Mouse (Mus musculus): ENCODE measurements around the gene Arhgap21. TPM values are rescaled to one million over a fixed set of nuclear protein-coding genes. Genes with fewer than 3 reads are reported as not detected.

The Arhgap21 gene
- 47.7 and 53.4 TPM in 2 replicates for polyA plus RNA-seq (2014; fragmentation: Nextera tagmentation; extraction: Ambion mirVana)

- Histone ChIP-seq H3K36me3 (ENCODE audit: control insufficient read depth, insufficient read depth, low read length) (no peaks in the 10 kb centered on the region), H3K9me3 (ENCODE audit: control insufficient read depth, low read length) (no peaks in the 10 kb centered on the region), H3K9ac (replicated peaks; ENCODE audit: low read depth, low read length) (peak within 1 kb of the TSS; percentile 99), H3K27me3 (ENCODE audit: control insufficient read depth, insufficient read depth, low read length) (no peaks in the 10 kb centered on the region), H3K4me1 (ENCODE audit: control insufficient read depth, insufficient read depth, low read length) (peaks cover 17% of the 10 kb centered on the region), H3K4me2 (ENCODE audit: low read depth, low read length) (peak within 1 kb of the TSS; percentile 91), H3K27ac (ENCODE audit: low read depth, low read length) (peak within 1 kb of the TSS; percentile 100), H3K4me3 (ENCODE audit: low read depth, low read length) (peak within 1 kb of the TSS; percentile 92)
- under 1% methylated on average over 49 of the region's 102 CpGs for WGBS
- peak; percentile 63 for ATAC-seq (ENCODE audit: low read depth)
These were observed at the start of gene Arhgap21 for GRCm38 (mm10) chr2:20968441-20969200. Gene Arhgap21 (minus strand): TSS chr2:20968881.

GRCm38 (mm10) chr2:21016589-21016988 is 47.9 kb upstream of the Arhgap21 start:
- Histone ChIP-seq H3K9ac (replicated peaks; ENCODE audit: low read depth, low read length) (no peak overlapping the region), H3K4me3 (ENCODE audit: low read depth, low read length) (no peak overlapping the region), H3K9me3 (ENCODE audit: control insufficient read depth, low read length) (no peaks in the 10 kb centered on the region), H3K4me2 (ENCODE audit: low read depth, low read length) (no peak overlapping the region), H3K27me3 (ENCODE audit: control insufficient read depth, insufficient read depth, low read length) (no peaks in the 10 kb centered on the region), H3K4me1 (ENCODE audit: control insufficient read depth, insufficient read depth, low read length) (no peaks in the 10 kb centered on the region), H3K27ac (ENCODE audit: low read depth, low read length) (no peak overlapping the region), H3K36me3 (ENCODE audit: control insufficient read depth, insufficient read depth, low read length) (no peaks in the 10 kb centered on the region)
- WGBS = 78% methylated on average over 7 of the region's 7 CpGs
- ATAC-seq (ENCODE audit: low read depth) = no peak

GRCm38 (mm10) chr2:21010806-21011397 is 42.2 kb upstream of the Arhgap21 start:
- no peak overlapping the region for H3K4me3 ChIP-seq (ENCODE audit: low read depth, low read length)
- 14% methylated on average over 11 of the region's 11 CpGs for WGBS
- 0 out of 2 replicates have a peak overlapping the region, but pooled peaks have one; percentile 21 for H3K9ac ChIP-seq (replicated peaks; ENCODE audit: low read depth, low read length)
- H3K4me2 ChIP-seq (ENCODE audit: low read depth, low read length) = no peak overlapping the region
- H3K27ac ChIP-seq (ENCODE audit: low read depth, low read length) = peak overlapping the region; percentile 91
- ATAC-seq (ENCODE audit: low read depth) = peak; percentile 89
- H3K36me3 ChIP-seq (ENCODE audit: control insufficient read depth, insufficient read depth, low read length) = no peaks in the 10 kb centered on the region
- peaks cover 13% of the 10 kb centered on the region; the same call in 1 of the 2 replicates for H3K4me1 ChIP-seq (ENCODE audit: control insufficient read depth, insufficient read depth, low read length)
- no peaks in the 10 kb centered on the region for H3K9me3 ChIP-seq (ENCODE audit: control insufficient read depth, low read length)
- no peaks in the 10 kb centered on the region for H3K27me3 ChIP-seq (ENCODE audit: control insufficient read depth, insufficient read depth, low read length)

GRCm38 (mm10) chr2:21010219-21010618 is 41.5 kb upstream of the Arhgap21 start:
- Histone ChIP-seq H3K36me3 (ENCODE audit: control insufficient read depth, insufficient read depth, low read length) (no peaks in the 10 kb centered on the region), H3K27ac (ENCODE audit: low read depth, low read length) (peak overlapping the region; percentile 91), H3K27me3 (ENCODE audit: control insufficient read depth, insufficient read depth, low read length) (no peaks in the 10 kb centered on the region), H3K4me2 (ENCODE audit: low read depth, low read length) (no peak overlapping the region), H3K4me3 (ENCODE audit: low read depth, low read length) (no peak overlapping the region), H3K9me3 (ENCODE audit: control insufficient read depth, low read length) (no peaks in the 10 kb centered on the region), H3K4me1 (ENCODE audit: control insufficient read depth, insufficient read depth, low read length) (peaks cover 13% of the 10 kb centered on the region; the same call in 1 of the 2 replicates), H3K9ac (replicated peaks; ENCODE audit: low read depth, low read length) (no peak overlapping the region)
- peak; percentile 82 for ATAC-seq (ENCODE audit: low read depth)
- WGBS = 14% methylated on average over 9 of the region's 9 CpGs

- WGBS = 40% methylated on average over 16 of the region's 16 CpGs
- Histone ChIP-seq H3K36me3 (ENCODE audit: control insufficient read depth, insufficient read depth, low read length) (no peaks in the 10 kb centered on the region), H3K9ac (replicated peaks; ENCODE audit: low read depth, low read length) (no peak overlapping the region), H3K27ac (ENCODE audit: low read depth, low read length) (peak overlapping the region; percentile 91; the same call in 1 of the 2 replicates), H3K4me3 (ENCODE audit: low read depth, low read length) (no peak overlapping the region), H3K4me2 (ENCODE audit: low read depth, low read length) (no peak overlapping the region), H3K27me3 (ENCODE audit: control insufficient read depth, insufficient read depth, low read length) (no peaks in the 10 kb centered on the region), H3K9me3 (ENCODE audit: control insufficient read depth, low read length) (no peaks in the 10 kb centered on the region), H3K4me1 (ENCODE audit: control insufficient read depth, insufficient read depth, low read length) (peaks cover 13% of the 10 kb centered on the region; the same call in 1 of the 2 replicates)
- ATAC-seq (ENCODE audit: low read depth) = peak; percentile 57; the same call in 1 of the 2 replicates
These were observed 40.8 kb upstream of the Arhgap21 start for GRCm38 (mm10) chr2:21009258-21010140.

- no peaks in the 10 kb centered on the region for H3K9me3 ChIP-seq (ENCODE audit: control insufficient read depth, low read length)
- H3K9ac ChIP-seq (replicated peaks; ENCODE audit: low read depth, low read length) = no peak overlapping the region
- H3K27me3 ChIP-seq (ENCODE audit: control insufficient read depth, insufficient read depth, low read length) = no peaks in the 10 kb centered on the region
- WGBS = 84% methylated on average over 8 of the region's 8 CpGs
- no peaks in the 10 kb centered on the region for H3K4me1 ChIP-seq (ENCODE audit: control insufficient read depth, insufficient read depth, low read length)
- no peak overlapping the region for H3K27ac ChIP-seq (ENCODE audit: low read depth, low read length)
- ATAC-seq (ENCODE audit: low read depth) = no peak
- H3K36me3 ChIP-seq (ENCODE audit: control insufficient read depth, insufficient read depth, low read length) = no peaks in the 10 kb centered on the region
- no peak overlapping the region for H3K4me3 ChIP-seq (ENCODE audit: low read depth, low read length)
- no peak overlapping the region for H3K4me2 ChIP-seq (ENCODE audit: low read depth, low read length)
These were observed 33.9 kb upstream of the Arhgap21 start for GRCm38 (mm10) chr2:21002538-21002937.

GRCm38 (mm10) chr2:21001156-21001555 is 32.5 kb upstream of the Arhgap21 start:
- no peak overlapping the region for H3K27ac ChIP-seq (ENCODE audit: low read depth, low read length)
- no peaks in the 10 kb centered on the region for H3K36me3 ChIP-seq (ENCODE audit: control insufficient read depth, insufficient read depth, low read length)
- H3K4me1 ChIP-seq (ENCODE audit: control insufficient read depth, insufficient read depth, low read length) = no peaks in the 10 kb centered on the region
- no peak for ATAC-seq (ENCODE audit: low read depth)
- no peak overlapping the region for H3K9ac ChIP-seq (replicated peaks; ENCODE audit: low read depth, low read length)
- no peak overlapping the region for H3K4me3 ChIP-seq (ENCODE audit: low read depth, low read length)
- H3K9me3 ChIP-seq (ENCODE audit: control insufficient read depth, low read length) = no peaks in the 10 kb centered on the region
- H3K4me2 ChIP-seq (ENCODE audit: low read depth, low read length) = no peak overlapping the region
- H3K27me3 ChIP-seq (ENCODE audit: control insufficient read depth, insufficient read depth, low read length) = no peaks in the 10 kb centered on the region
- WGBS = 78% methylated on average over 5 of the region's 5 CpGs

- Histone ChIP-seq H3K4me3 (ENCODE audit: low read depth, low read length) (no peak overlapping the region), H3K27me3 (ENCODE audit: control insufficient read depth, insufficient read depth, low read length) (no peaks in the 10 kb centered on the region), H3K4me1 (ENCODE audit: control insufficient read depth, insufficient read depth, low read length) (no peaks in the 10 kb centered on the region), H3K4me2 (ENCODE audit: low read depth, low read length) (no peak overlapping the region), H3K27ac (ENCODE audit: low read depth, low read length) (no peak overlapping the region), H3K9ac (replicated peaks; ENCODE audit: low read depth, low read length) (no peak overlapping the region), H3K9me3 (ENCODE audit: control insufficient read depth, low read length) (no peaks in the 10 kb centered on the region), H3K36me3 (ENCODE audit: control insufficient read depth, insufficient read depth, low read length) (no peaks in the 10 kb centered on the region)
- ATAC-seq (ENCODE audit: low read depth) = no peak
- 96% methylated on average over 2 of the region's 2 CpGs for WGBS
These were observed 26.9 kb upstream of the Arhgap21 start for GRCm38 (mm10) chr2:20995547-20995946.
